Comparison of ENCODE assay signal across 9 mouse cellular contexts in the genomic region with DNA sequence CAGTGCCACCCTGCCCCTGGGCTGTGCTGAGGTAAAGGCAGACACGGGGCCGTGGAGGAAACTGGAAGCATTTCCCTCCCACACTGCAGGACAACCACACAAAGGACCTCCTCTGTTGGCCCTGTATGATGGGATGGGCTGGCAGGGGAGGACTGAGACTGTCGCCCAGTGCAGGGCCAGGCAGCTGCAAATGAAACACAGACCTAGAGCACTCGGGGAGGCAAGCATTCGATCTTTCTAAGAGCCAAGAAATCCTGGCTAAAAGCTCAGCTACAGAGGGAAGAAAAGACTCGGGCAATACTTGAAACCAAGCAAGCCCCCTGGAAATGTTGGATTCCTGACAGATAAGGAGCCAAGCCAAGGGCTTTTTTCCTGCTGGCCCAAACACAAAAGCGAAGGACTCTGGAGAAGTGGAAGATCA.
DNase-seq lines count a peak whose midpoint lies in the region; ATAC-seq and TF ChIP-seq lines count a peak whose summit lies in the region.
"Had no signal": no experiment of that assay in that cellular context is flagged by ENCODE, and none has a peak within 500 bp of the region (broad histone marks: within the 10 kb centered on the region; RNA-seq: fewer than 3 reads in every experiment).

No protein-coding gene starts in this region.

- H3K27me3 ChIP-seq in lung, embryonic 16.5 days (ENCODE audit: control insufficient read depth, insufficient read depth, low read depth, low read length): no peaks in the 10 kb centered on the region
- 0 out of 2 replicates have a peak, but pooled peaks cover 3% of the 10 kb centered on the region for H3K27me3 ChIP-seq in embryonic facial prominence, embryonic 15.5 days
- H3K27me3 ChIP-seq in limb, embryonic 14.5 days (ENCODE audit: control insufficient read depth, insufficient read depth, low read length): 0 out of 2 replicates have a peak, but pooled peaks cover 11% of the 10 kb centered on the region

- H3K9ac ChIP-seq in lung, embryonic 16.5 days (ENCODE audit: low read length): peak overlapping the region; percentile 17; the same call in 1 of the 2 replicates
- no peak overlapping the region for H3K9ac ChIP-seq in embryonic facial prominence, embryonic 15.5 days
- H3K9ac ChIP-seq in limb, embryonic 14.5 days (ENCODE audit: low read depth, low read length, severe bottlenecking): no peak overlapping the region

- no peaks in the 10 kb centered on the region for H3K36me3 ChIP-seq in lung, embryonic 16.5 days (ENCODE audit: control insufficient read depth, insufficient read depth, low read length)
- no peaks in the 10 kb centered on the region for H3K36me3 ChIP-seq in embryonic facial prominence, embryonic 15.5 days
- no peaks in the 10 kb centered on the region for H3K36me3 ChIP-seq in limb, embryonic 14.5 days (ENCODE audit: control insufficient read depth, insufficient read depth, low read length)

- no peaks in the 10 kb centered on the region for H3K9me3 ChIP-seq in lung, embryonic 16.5 days (ENCODE audit: control insufficient read depth, low read length)
- H3K9me3 ChIP-seq in embryonic facial prominence, embryonic 15.5 days (replicated peaks): no peaks in the 10 kb centered on the region
- H3K9me3 ChIP-seq in limb, embryonic 14.5 days (ENCODE audit: control insufficient read depth, low read length): no peaks in the 10 kb centered on the region

- H3K4me1 ChIP-seq in lung, embryonic 16.5 days (replicated peaks; ENCODE audit: control insufficient read depth, insufficient read depth, low read length): peaks cover 26% of the 10 kb centered on the region
- peaks cover 26% of the 10 kb centered on the region for H3K4me1 ChIP-seq in embryonic facial prominence, embryonic 15.5 days
- peaks cover 14% of the 10 kb centered on the region for H3K4me1 ChIP-seq in limb, embryonic 14.5 days (ENCODE audit: control insufficient read depth, insufficient read depth, low read length)

- no peak for TF ChIP-seq POLR2A in limb, embryonic 14.5 days (IDR thresholded peaks at IDR 0.05; ENCODE audit: borderline replicate concordance, extremely low read depth, insufficient read depth, insufficient read length)

- WGBS in lung, embryonic 16.5 days: 18% methylated on average over 7 of the region's 7 CpGs
- WGBS in embryonic facial prominence, embryonic 15.5 days: 30% methylated on average over 7 of the region's 7 CpGs
- 33% methylated on average over 7 of the region's 7 CpGs for WGBS in limb, embryonic 14.5 days

- H3K4me2 ChIP-seq in lung, embryonic 16.5 days (ENCODE audit: low read depth, low read length): peak overlapping the region; percentile 19
- H3K4me2 ChIP-seq in embryonic facial prominence, embryonic 15.5 days (replicated peaks): 0 out of 2 replicates have a peak overlapping the region, but pooled peaks have one; percentile 12
- H3K4me2 ChIP-seq in limb, embryonic 14.5 days (replicated peaks; ENCODE audit: low read depth, low read length, severe bottlenecking): no peak overlapping the region

- peak overlapping the region; percentile 74 for H3K27ac ChIP-seq in lung, embryonic 16.5 days (ENCODE audit: low read length)
- peak overlapping the region; percentile 67 for H3K27ac ChIP-seq in embryonic facial prominence, embryonic 15.5 days (replicated peaks)
- peak overlapping the region; percentile 78 for H3K27ac ChIP-seq in limb, embryonic 14.5 days (replicated peaks; ENCODE audit: low read depth, low read length)

- peak; percentile 43 for ATAC-seq in lung, embryonic 16.5 days (ENCODE audit: low read depth)
- ATAC-seq in embryonic facial prominence, embryonic 15.5 days (ENCODE audit: insufficient number of reproducible peaks, low FRiP score, low TSS enrichment, low read depth): peak; percentile 52; the same call in 1 of the 2 replicates
- ATAC-seq in limb, embryonic 14.5 days (ENCODE audit: low FRiP score, low read depth): 0 out of 2 replicates have a peak, but pooled peaks have one; percentile 42
- ATAC-seq in erythroid progenitor cell, adult 5-6 weeks (replicated peaks; ENCODE audit: low FRiP score, poor library complexity, severe bottlenecking): no peak

- peak; percentile 31 for DNase-seq in gastrocnemius, adult 18-20 months (ENCODE audit: low spot score)
- no peak for DNase-seq in gastrocnemius, postnatal 10 days
- DNase-seq in lung, adult 18-20 months: no peak
- peak; percentile 21 for DNase-seq in limb, embryonic 14.5 days (ENCODE audit: low spot score)
- no peak for DNase-seq in urinary bladder, postnatal 14 days (ENCODE audit: low spot score)
- DNase-seq: right cerebral cortex, adult 18-20 months had no signal

- H3K4me3 ChIP-seq in lung, embryonic 16.5 days (ENCODE audit: low read length): no peak overlapping the region
- no peak overlapping the region for H3K4me3 ChIP-seq in embryonic facial prominence, embryonic 15.5 days (replicated peaks)
- no peak overlapping the region for H3K4me3 ChIP-seq in limb, embryonic 14.5 days (replicated peaks; ENCODE audit: low read length)

Comparison
In these comparisons a context has a peak if more than half of its experiments do, and no peak if none do; other contexts are left out.
1. DNase-seq: peak in gastrocnemius, adult 18-20 months (single experiment) and limb, embryonic 14.5 days (single experiment); none in gastrocnemius, postnatal 10 days (single experiment), lung, adult 18-20 months (0 of 2) and urinary bladder, postnatal 14 days (single experiment).
2. Peak in every context shown above with its lines, with median percentiles within 50 percentile points of each other: H3K27ac ChIP-seq.